Mouse (Mus musculus): ENCODE results near the gene Lsm4.

- TF ChIP-seq CTCF (IDR thresholded peaks at IDR 0.05; ENCODE audit: low read depth, low read length) (no peak), POLR2AphosphoS5 (IDR thresholded peaks at IDR 0.05; ENCODE audit: insufficient replicate concordance, low read depth, low read length) (no peak), GATA1 (IDR thresholded peaks at IDR 0.05; ENCODE audit: borderline replicate concordance, low read length) (no peak)
Measured at GRCm38 (mm10) chr8:70675336-70675735, 2.3 kb downstream of the Lsm4 start.
